Mouse (Mus musculus): ENCODE data around the gene Rpl3.

- TF ChIP-seq CTCF (IDR thresholded peaks at IDR 0.05; ENCODE audit: insufficient read depth, low read depth, low read length) = no peak
- TF ChIP-seq POLR2A (IDR thresholded peaks at IDR 0.05; ENCODE audit: insufficient read depth, low read depth, low read length) = no peak
Measured at GRCm38 (mm10) chr15:80101503-80101902, 9.8 kb upstream of the Rpl3 start.
